Mouse (Mus musculus): ENCODE measurements at regions not wholly inside any gene's neighbourhood (a gene's known extent, or its start where the extent isn't known, plus 50 kb on each side); places are given as distances from the start of the nearest gene placed in this dataset.

GRCm38 (mm10) chr3:147081763-147082162, 229.6 kb downstream of the Ttll7 start:
- TF ChIP-seq CTCF (IDR thresholded peaks at IDR 0.05; ENCODE audit: control insufficient read depth, insufficient read depth, low read length) (no peak), POLR2A (IDR thresholded peaks at IDR 0.05; ENCODE audit: borderline replicate concordance, control insufficient read depth, low read depth, low read length) (no peak)
